Mouse (Mus musculus) forebrain, embryonic 15.5 days (tissue): ENCODE results near the gene BC005624. TPM values are rescaled to one million over a fixed set of nuclear protein-coding genes. Genes with fewer than 3 reads are reported as not detected.

ENCODE experiments used
- ATAC-seq: fragments of 200-750 bp; cut with Nextera tagmentation; replicated peaks from 2 replicates; pipeline ENCODE4 v1.8.0; 2017; ENCODE audit warnings: mild to moderate bottlenecking, moderate TSS enrichment, moderate library complexity
- H3K27ac ChIP-seq: fragments of 300-500 bp; sonication (generic); replicated peaks from 2 replicates; pipeline ENCODE4 v1.5.1; 2015; ENCODE audit warnings: mild to moderate bottlenecking, inconsistent platforms
- H3K27me3 ChIP-seq: fragments of 300-500 bp; sonication (generic); 2 replicates; pipeline ENCODE4 v1.6.1; 2015; ENCODE audit warnings: inconsistent platforms
- H3K36me3 ChIP-seq: fragments of 300-500 bp; sonication (generic); 2 replicates; pipeline ENCODE4 v1.6.1; 2015; ENCODE audit warnings: mild to moderate bottlenecking, inconsistent platforms
- H3K4me1 ChIP-seq: fragments of 300-500 bp; sonication (generic); 2 replicates; pipeline ENCODE4 v1.6.1; 2015; ENCODE audit warnings: inconsistent platforms
- H3K4me2 ChIP-seq: fragments of 300-500 bp; sonication (generic); replicated peaks from 2 replicates; pipeline ENCODE4 v1.6.1; 2015; ENCODE audit warnings: mild to moderate bottlenecking, inconsistent platforms
- H3K4me3 ChIP-seq: fragments of 300-500 bp; sonication (generic); 2 replicates; pipeline ENCODE4 v1.5.1; 2015; ENCODE audit warnings: mild to moderate bottlenecking, inconsistent platforms
- H3K9ac ChIP-seq: fragments of 300-500 bp; sonication (generic); replicated peaks from 2 replicates; pipeline ENCODE4 v1.6.1; 2015; ENCODE audit warnings: mild to moderate bottlenecking, inconsistent platforms
- H3K9me3 ChIP-seq: fragments of 300-500 bp; sonication (generic); 2 replicates; pipeline ENCODE4 v1.6.1; 2016; ENCODE audit warnings: inconsistent platforms
- WGBS: fragments of 180-500 bp; shearing (Covaris S2); methylation state at CpG from one replicate; pipeline ENCODE4 v1.1.7; 2015; ENCODE audit warnings: mixed read lengths; 5-methylcytosine and 5-hydroxymethylcytosine counted together
- polyA plus RNA-seq: library from polyadenylated mRNA; unstranded; fragments of >200 nt; fragmentation: Nextera tagmentation; extraction: Ambion mirVana; gene quantifications from 2 replicates; pipeline ENCODE4 v1.2.1, GENCODE M21; 2015

The BC005624 gene
- polyA plus RNA-seq = 84.2 and 85.9 TPM in 2 replicates

DNA sequence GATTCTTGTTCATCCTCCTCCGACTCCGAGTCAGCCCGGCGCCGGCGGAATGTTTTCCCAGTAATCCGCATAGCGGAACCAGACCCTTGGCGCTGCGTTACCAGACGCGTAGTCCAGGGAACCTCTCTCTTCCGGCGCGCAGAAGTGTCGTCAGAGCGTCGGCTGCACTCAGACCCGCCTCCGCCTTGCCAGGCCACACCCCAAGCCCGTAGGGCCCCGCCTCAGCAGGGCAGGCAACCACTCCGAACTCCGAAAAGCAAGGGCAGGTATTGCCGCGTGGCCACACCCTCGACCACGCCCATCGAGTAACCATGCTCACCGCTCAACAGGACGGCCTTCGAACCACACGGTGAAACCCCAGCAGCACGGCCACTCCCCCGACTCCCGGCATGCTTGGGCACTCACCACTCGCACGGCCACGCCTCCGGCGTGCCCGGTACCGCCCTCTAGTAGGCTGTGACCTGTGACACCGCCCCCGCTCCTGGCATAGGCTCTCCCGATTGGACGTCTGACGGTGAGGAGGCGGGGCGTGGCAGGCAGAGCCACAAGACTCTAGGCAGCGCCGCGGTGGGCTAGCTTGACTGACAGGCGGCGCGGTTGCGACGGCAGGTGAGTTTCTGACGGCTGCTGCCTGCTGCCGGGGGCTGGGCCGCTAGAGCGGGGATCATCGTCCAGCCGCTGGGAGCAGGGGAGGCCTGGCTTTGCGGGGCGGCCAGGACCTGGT, at the start of gene BC005624, which contains the start of gene Usp20:
BC005624 (minus strand) TSS at position 412 of the 724 bp plus-strand sequence.
Usp20 (plus strand) TSS at position 490 of the 724 bp plus-strand sequence.
- H3K27me3 ChIP-seq = no peaks in the 10 kb centered on the region
- peak within 1 kb of the TSS; percentile 79 for H3K9ac ChIP-seq
- peak within 1 kb of the TSS; percentile 81 for H3K4me2 ChIP-seq
- peaks cover 27% of the 10 kb centered on the region for H3K4me1 ChIP-seq
- peaks cover 21% of the 10 kb centered on the region for H3K36me3 ChIP-seq
- ATAC-seq = peak; percentile 99
- WGBS = under 1% methylated on average over 66 of the region's 66 CpGs
- H3K27ac ChIP-seq = peak within 1 kb of the TSS; percentile 74
- no peaks in the 10 kb centered on the region for H3K9me3 ChIP-seq
- H3K4me3 ChIP-seq = peak within 1 kb of the TSS; percentile 62

DNA sequence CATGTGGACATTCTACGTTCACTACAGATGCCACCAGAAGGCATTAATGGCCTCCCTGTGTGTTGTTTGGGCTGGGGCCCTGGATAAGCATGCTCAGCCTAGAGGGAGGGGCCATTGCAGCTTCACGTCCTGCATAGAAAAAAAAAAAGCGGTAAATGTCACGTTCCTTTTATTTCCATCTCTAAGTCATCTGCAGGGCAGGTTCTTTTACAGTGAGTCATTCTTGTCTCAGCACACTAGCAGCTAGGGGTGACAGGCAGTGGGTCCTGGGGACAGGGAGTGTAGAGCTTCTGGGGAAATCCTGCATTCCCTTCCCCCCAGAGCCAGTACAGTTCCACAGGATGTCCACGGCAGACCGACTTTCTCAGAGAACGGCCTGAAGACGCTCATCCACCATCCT, 44.6 kb upstream of the BC005624 start:
- no peak for ATAC-seq
- WGBS = 77% methylated on average over 8 of the region's 8 CpGs
- Histone ChIP-seq H3K4me2 (no peak overlapping the region), H3K9me3 (no peaks in the 10 kb centered on the region), H3K27me3 (no peaks in the 10 kb centered on the region), H3K27ac (no peak overlapping the region), H3K4me1 (no peaks in the 10 kb centered on the region), H3K36me3 (peaks cover 11% of the 10 kb centered on the region), H3K4me3 (no peak overlapping the region), H3K9ac (no peak overlapping the region)

GRCm38 (mm10) chr2:31025458-31025857, 43.5 kb upstream of the BC005624 start:
- Histone ChIP-seq H3K27me3 (no peaks in the 10 kb centered on the region), H3K9ac (no peak overlapping the region), H3K9me3 (no peaks in the 10 kb centered on the region), H3K4me2 (no peak overlapping the region), H3K36me3 (peaks cover 16% of the 10 kb centered on the region), H3K27ac (no peak overlapping the region), H3K4me3 (no peak overlapping the region), H3K4me1 (no peaks in the 10 kb centered on the region)
- no peak for ATAC-seq
- 91% methylated on average over 3 of the region's 3 CpGs for WGBS

DNA sequence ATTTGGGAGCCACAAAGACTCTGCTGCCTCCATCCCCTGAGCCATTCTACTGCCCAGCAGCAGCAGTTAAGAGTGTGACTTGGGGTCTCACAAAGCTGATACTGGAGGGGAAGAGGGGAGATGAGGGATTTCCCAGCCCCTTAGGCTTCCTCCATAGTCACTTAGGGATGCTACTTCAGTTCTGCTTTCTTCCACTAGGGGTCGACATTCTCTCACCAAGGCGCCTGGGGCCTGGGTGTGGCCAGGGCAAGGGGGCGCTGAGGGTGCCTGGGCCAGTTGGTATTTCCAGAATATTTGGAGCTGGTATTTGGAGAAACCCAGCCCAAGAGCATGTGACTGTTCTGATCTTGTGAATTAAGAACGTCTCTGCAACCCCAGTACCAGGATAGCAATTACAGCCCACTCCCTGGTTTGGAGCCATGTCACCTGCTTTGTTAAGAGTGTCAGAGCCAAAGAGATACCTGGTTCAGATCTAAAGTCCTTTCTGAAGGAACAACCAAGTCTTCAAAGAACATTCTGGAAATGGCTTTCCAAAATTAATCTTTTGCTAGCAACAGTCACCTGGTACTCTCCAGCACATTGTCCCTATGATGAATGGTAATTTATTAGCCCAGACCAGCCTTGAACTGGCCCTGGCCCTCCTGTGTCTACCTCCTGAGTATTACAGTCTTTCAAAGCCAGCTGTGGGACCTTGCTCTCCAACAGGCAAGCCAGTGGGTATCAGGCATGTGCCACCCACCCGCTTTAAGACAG, 42.8 kb upstream of the BC005624 start:
- Histone ChIP-seq H3K27ac (no peak overlapping the region), H3K4me3 (no peak overlapping the region), H3K9me3 (no peaks in the 10 kb centered on the region), H3K36me3 (peaks cover 18% of the 10 kb centered on the region), H3K27me3 (no peaks in the 10 kb centered on the region), H3K4me1 (no peaks in the 10 kb centered on the region), H3K4me2 (no peak overlapping the region), H3K9ac (no peak overlapping the region)
- ATAC-seq = no peak
- WGBS = 30% methylated on average over 5 of the region's 5 CpGs

- Histone ChIP-seq H3K36me3 (peaks cover 26% of the 10 kb centered on the region), H3K27me3 (no peaks in the 10 kb centered on the region), H3K9ac (no peak overlapping the region), H3K27ac (no peak overlapping the region), H3K4me2 (no peak overlapping the region), H3K9me3 (no peaks in the 10 kb centered on the region), H3K4me3 (no peak overlapping the region), H3K4me1 (no peaks in the 10 kb centered on the region)
- WGBS = 75% methylated on average over 5 of the region's 5 CpGs
- no peak for ATAC-seq
Measured at GRCm38 (mm10) chr2:31023940-31024339, 41.9 kb upstream of the BC005624 start.

GRCm38 (mm10) chr2:31020202-31020601, 38.2 kb upstream of the BC005624 start:
- H3K9ac ChIP-seq = no peak overlapping the region
- H3K9me3 ChIP-seq = no peaks in the 10 kb centered on the region
- peaks cover 42% of the 10 kb centered on the region for H3K36me3 ChIP-seq
- H3K4me2 ChIP-seq = no peak overlapping the region
- H3K27ac ChIP-seq = no peak overlapping the region
- no peak for ATAC-seq
- H3K4me1 ChIP-seq = no peaks in the 10 kb centered on the region
- no peak overlapping the region for H3K4me3 ChIP-seq
- 91% methylated on average over 2 of the region's 2 CpGs for WGBS
- no peaks in the 10 kb centered on the region for H3K27me3 ChIP-seq

GRCm38 (mm10) chr2:31019011-31019410, 37.0 kb upstream of the BC005624 start:
- Histone ChIP-seq H3K9ac (no peak overlapping the region), H3K27ac (no peak overlapping the region), H3K36me3 (peaks cover 42% of the 10 kb centered on the region), H3K9me3 (no peaks in the 10 kb centered on the region), H3K4me2 (no peak overlapping the region), H3K4me3 (no peak overlapping the region), H3K27me3 (no peaks in the 10 kb centered on the region), H3K4me1 (no peaks in the 10 kb centered on the region)
- 90% methylated on average over 8 of the region's 8 CpGs for WGBS
- no peak for ATAC-seq

- no peak overlapping the region for H3K4me2 ChIP-seq
- H3K27me3 ChIP-seq = no peaks in the 10 kb centered on the region
- H3K9me3 ChIP-seq = no peaks in the 10 kb centered on the region
- H3K27ac ChIP-seq = no peak overlapping the region
- H3K9ac ChIP-seq = no peak overlapping the region
- ATAC-seq = no peak
- 88% methylated on average over 8 of the region's 8 CpGs for WGBS
- H3K4me1 ChIP-seq = no peaks in the 10 kb centered on the region
- H3K4me3 ChIP-seq = no peak overlapping the region
- peaks cover 42% of the 10 kb centered on the region for H3K36me3 ChIP-seq
Measured at GRCm38 (mm10) chr2:31018519-31018918, 36.5 kb upstream of the BC005624 start.

DNA sequence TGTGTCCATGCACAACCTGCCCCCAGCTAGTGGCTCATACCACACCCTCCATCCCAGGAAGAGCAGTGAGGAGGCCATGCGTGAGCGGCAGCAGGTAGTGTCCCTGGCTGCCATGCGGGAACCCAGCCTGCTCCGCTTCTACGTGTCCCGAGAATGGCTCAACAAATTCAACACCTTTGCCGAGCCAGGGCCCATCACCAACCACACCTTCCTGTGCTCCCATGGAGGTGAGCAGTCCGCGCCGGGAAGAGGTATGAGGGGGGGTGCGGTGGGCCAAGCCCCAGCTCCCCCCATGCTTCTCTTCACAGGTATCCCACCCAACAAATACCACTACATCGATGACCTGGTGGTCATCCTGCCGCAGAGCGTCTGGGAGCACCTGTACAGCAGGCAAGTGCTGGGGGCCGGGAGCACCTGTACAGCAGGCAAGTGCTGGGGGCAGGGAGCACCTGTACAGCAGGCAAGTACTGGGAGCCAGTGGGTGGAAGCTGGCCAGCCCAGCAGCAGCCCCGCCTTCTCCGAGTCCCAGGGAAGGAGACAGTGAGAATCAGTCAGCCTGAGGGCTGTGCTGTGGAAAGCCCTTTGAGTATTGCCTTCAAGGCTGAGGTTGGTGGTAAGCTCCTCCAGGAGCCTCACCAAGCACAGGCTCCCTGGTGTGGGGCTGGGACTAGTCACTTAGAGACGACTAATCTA, 35.8 kb upstream of the BC005624 start:
- no peak for ATAC-seq
- no peaks in the 10 kb centered on the region for H3K27me3 ChIP-seq
- no peaks in the 10 kb centered on the region for H3K9me3 ChIP-seq
- H3K4me2 ChIP-seq = no peak overlapping the region
- no peaks in the 10 kb centered on the region for H3K4me1 ChIP-seq
- H3K27ac ChIP-seq = no peak overlapping the region
- no peak overlapping the region for H3K4me3 ChIP-seq
- H3K9ac ChIP-seq = no peak overlapping the region
- H3K36me3 ChIP-seq = peaks cover 48% of the 10 kb centered on the region
- 94% methylated on average over 18 of the region's 18 CpGs for WGBS

GRCm38 (mm10) chr2:31013371-31014120, 31.5 kb upstream of the BC005624 start:
- Histone ChIP-seq H3K27me3 (no peaks in the 10 kb centered on the region), H3K9ac (no peak overlapping the region), H3K4me1 (no peaks in the 10 kb centered on the region), H3K9me3 (no peaks in the 10 kb centered on the region), H3K4me2 (no peak overlapping the region), H3K4me3 (no peak overlapping the region), H3K36me3 (peaks cover 36% of the 10 kb centered on the region), H3K27ac (no peak overlapping the region)
- WGBS = 79% methylated on average over 14 of the region's 14 CpGs
- ATAC-seq = no peak

DNA sequence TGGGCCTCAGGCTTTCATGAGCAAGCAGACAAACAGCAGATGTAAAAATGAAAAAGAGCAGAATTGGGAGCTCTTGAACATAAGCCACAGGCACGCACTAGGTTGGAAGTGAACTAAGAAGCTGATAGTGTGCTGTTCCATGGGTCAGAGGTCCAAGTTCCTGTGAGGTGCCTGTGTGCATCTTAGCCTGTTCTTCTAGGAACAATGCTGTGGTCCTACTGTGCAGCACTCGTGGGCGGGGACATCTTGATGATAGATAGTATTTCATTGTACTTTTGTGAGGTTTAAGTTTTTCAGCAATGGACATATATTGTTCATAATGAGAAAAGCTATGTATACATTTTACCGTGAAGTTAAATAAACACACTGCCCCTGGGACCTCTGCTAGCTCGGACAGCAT, 25.2 kb upstream of the BC005624 start:
- no peak overlapping the region for H3K4me2 ChIP-seq
- no peak overlapping the region for H3K9ac ChIP-seq
- H3K27me3 ChIP-seq = no peaks in the 10 kb centered on the region
- H3K4me1 ChIP-seq = no peaks in the 10 kb centered on the region
- ATAC-seq = no peak
- no peaks in the 10 kb centered on the region for H3K9me3 ChIP-seq
- 91% methylated on average over 5 of the region's 5 CpGs for WGBS
- H3K4me3 ChIP-seq = no peak overlapping the region
- H3K36me3 ChIP-seq = peaks cover 56% of the 10 kb centered on the region
- no peak overlapping the region for H3K27ac ChIP-seq
